Mouse (Mus musculus) frontal cortex, postnatal 25 days (tissue): ENCODE data around the gene Itga6.

Experiments used
- DNase-seq, 2 experiments: peaks; one replicate each; pipeline ENCODE4 v3.0.0; 2022; ENCODE audit warnings: low spot score in 2 of 2

Gene Itga6

DNA sequence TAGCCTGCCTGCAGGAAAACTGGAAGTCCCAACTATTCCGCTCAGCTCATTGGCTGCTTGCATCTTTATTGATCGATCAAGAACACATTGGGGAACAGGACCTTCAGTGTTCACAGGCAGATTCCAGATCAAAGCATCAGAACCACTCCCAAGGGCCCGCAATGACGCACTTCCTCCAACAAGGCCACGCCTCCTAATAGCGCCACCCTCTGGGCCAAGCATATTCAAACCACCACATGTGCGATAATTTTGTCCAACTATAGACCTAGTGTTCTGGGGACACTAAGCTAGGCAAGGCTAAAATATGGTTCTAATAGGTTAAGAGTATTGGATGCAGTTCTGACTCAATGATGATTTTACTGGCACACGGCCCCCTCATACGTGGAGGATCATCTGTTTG is 15.7 kb downstream of the Itga6 start:
- DNase-seq: no peak

DNA sequence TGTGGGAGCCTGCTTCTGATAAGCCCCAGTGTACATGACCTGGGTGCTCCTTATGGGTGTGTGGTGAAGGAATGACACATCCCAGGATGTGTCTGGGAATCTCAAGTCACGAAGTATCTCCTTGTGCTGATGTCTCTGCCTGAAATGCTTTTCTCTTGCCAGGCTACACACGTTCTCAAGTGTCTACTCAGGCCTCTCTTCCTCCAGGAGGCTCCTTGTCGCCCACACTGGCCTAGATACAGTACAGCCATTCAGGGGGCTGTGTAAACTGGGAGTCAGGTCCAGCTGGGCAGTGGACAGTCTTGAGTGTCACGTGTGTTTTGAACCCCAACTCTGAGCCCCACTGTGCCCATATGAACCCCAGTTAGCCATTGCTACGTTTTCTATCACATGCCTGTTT is 19.1 kb downstream of the Itga6 start:
- no peak for DNase-seq

DNA sequence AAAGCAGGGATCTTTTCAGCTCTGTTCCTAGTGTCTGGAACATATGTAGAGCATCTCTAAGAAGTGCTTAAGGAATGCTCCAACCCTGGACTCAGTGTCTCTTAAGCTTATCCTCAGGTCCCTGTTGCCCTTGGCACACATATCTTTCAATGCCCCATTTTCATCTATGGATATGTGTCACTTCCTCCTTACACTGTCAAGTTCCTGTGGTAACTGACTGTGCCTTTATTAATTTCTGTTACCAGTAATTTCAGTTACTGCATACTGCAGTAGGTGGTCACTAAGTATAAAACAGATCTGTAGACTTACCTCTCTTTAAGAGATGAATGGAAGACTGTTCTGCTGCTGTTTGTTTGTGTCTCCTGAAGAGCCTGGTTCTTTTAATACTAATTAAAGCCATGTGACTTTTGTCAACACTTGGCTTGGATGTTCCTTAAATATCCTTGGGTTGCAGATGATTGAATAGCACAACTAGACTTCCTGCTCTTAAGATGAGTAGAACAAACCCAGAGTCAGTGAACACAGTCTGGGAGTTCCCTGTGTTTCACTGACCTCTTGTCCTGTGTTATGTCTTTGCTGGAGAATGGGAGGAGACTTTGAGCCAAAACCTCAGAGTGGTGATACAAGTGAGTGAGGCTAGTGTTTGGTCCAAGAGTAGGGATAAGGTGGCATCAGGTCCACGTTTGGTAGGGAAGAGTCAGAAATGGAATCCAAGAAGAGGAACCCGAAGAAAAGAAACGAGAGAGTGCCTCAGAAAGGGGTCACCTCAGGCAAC is 19.7 kb downstream of the Itga6 start:
- no peak for DNase-seq

DNA sequence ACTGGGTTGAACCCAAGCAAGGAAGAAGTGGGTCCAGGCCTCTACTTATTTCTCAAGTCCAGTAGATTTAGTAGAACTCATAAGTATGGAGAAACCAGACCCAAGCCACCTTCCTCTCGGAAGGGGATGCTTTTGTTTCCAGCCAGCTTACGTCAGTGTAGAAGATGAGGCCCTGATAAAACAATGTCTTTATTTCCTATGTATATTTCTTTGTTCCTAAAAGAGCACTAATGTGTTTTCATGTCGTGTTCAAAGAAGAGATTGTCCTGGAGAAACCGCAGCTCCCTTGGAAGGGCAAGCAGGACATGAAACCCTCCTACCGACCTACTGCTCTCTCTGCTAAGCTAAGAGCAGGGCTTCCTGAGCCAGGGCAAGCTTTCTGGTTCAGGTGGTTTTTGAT is 20.6 kb downstream of the Itga6 start:
- no peak for DNase-seq

DNA sequence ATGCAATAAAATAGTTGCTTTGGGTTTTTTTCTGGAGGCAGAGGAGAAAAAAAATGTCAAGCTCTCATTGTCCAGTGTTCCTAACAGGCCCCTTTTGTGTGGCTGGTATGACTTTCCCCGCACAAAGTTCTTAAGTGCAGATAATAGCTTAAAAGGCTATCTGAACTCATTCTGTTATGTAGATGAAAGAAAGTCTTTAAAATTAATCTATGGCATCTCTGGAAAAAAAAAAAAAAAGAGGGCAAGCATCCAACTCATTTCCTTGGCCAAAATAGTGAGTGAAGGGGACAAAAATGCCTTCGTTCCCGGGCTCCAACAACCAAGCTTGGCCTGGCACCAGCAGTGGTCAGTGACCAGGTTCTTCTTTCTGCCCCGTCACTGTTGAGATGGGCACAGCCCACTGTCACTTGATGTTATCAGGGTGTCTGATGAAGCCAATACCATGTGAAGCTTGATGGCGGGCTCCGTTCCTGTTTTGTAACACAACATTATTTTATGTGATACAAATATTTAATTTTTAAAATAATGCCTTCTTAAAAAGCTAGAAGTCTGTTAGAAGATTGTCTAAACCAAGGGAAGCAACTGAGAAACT is 21.7 kb downstream of the Itga6 start:
- DNase-seq: no peak

DNA sequence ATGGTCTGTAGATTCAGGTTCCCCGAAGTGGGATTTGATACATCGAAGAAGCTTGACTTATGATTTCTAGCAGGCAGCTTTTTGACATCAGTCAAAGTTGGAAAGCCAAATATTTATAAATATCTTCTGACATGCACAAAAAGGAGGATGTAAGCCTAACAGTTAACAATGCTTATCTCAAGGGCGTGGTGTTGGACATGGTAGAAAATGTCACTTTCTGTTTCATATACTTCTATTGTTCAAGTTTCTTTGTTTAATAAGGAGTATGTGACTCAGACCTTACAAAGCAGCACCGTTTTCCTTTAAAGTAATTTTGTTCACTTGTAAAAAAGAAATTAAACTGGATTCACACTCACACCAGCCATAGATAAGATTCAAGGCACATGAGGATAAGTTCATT is 26.3 kb downstream of the Itga6 start:
- DNase-seq: no peak

DNA sequence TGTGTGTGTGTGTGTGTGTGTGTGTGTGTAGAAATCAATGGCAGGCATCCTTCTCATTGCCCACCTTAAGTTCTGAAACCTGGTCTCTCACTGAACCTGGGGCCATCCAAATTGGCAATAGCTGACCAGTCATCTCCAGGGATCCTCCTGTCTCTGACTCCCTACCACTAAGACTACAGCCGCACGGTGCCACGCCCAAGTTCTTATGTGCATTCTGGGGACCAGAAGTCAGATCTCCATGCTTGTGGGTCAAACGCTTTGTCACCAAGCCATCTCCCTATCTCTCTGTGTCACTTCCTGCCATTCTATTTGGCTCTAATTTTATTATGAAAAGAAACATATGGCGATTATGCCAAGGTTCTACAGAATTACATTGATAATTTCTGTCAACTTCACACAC is 28.3 kb downstream of the Itga6 start:
- no peak for DNase-seq

DNA sequence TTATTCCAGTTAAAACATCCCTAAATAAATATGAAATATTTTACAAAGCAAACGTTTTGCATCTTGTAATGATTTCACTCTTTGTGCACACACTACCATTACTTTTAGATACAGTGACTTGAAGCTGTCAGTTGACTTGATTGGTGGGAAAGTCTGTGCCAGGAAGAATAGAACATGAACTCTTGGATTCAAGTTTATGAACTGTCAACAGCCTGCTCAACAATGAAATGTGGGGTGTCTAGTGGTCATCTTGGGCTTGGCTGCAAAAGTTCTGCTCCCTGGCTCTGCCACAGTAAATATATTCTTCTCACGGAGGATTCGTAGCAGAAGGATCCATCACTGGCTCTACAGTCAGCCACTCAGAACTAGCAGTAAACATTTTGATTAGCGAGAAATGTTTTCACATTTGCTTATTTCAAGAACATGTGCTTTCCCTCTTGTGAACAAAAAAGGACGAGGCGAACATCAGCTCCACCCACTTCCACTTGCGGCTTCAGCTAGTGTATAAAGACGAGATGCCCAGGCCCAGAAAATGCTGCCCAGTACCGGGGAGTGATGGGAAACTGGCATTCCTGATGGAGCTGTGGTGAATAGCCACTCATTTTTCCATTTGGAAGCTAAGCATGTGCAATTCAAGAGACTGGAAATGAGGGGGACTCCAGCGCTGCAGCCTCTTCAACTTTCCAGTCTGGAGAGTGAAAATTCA is 29.0 kb downstream of the Itga6 start:
- no peak for DNase-seq

DNA sequence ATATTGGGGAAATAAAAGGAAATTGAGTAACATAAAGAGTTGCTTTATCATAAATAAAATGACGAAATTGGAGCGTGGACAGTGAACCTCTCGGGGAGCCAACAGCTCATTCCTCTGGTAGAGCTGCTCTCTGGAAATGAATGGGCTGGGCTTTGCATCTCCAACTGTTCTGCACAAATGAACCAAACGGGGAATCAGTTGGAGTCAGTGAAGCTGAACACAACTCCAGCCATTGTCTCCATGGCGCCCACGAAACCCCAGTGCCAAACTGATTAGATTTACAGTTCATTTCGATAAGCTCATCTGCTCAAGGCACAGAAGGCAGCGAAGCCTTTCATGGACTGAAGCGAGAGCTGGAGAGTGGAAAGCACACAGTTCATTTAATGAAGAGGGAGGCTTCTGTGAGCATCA is 29.8 kb downstream of the Itga6 start:
- DNase-seq: no peak

DNA sequence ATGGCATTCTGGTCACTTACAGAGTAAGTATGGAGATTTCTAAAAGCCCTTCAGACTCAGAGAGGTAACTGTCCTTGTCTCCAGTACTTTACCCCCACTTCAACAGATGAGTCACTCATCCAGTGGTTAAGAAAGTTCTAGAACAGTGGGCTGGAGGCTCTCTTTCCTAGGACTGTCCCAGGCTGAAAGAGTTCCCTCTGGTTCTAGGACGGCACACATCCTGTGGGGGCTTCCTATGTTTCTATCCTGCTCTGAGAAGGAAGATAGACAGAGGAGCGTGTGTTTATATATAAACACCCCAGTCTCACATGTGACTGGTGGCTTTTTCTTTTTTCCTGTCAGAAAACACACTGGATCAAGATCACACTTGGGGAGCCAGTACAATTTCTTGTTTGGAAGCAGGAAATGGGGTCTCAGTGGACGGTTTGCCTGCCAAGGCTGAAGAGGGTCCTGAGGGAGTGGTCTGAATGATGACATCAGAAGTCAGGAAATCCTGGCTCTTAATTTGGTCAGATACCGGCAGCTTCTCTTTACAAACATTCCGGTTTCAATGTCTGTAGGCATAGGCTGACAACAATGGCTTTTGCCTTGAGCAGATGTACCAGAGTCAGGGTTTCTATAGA is 34.0 kb downstream of the Itga6 start:
- no peak for DNase-seq

DNA sequence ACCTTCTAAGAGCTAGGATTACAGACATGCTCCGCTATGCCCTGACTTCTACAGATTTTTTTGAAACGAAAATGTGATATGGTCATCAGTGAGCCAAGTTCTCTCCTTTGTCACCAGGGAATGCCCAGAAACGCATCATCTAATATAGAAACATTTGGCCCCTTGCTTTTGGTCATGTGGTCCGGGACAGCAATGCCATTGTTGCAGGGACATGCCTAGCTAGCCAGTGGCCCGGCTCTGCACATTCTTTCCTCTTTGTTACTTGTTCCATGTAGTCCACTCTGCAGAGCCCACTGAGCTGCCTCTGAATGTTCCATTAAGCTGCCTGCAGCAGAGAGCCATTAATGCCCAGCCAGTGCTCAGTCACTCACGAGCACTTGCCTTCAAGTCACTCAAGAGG is 34.6 kb downstream of the Itga6 start:
- no peak for DNase-seq

DNA sequence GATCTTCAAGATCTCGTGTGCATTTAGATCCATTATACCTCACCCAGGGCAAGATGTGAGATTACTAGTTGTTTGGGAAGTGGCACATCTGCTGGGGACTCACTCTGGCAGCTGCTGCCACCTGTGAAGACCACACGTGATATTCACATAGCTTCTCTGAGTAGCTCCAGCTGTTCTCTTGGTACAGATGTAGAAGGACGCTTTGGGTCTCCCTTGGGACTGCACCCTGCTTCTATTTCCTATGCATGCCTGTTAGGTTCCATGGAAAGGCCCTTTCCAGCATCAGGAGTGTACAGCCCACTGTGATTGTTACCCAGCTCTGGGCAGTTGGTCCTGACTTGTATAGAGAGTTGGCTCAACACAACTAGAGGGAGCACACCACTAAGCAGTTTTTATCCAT is 39.8 kb downstream of the Itga6 start:
- DNase-seq: no peak

DNA sequence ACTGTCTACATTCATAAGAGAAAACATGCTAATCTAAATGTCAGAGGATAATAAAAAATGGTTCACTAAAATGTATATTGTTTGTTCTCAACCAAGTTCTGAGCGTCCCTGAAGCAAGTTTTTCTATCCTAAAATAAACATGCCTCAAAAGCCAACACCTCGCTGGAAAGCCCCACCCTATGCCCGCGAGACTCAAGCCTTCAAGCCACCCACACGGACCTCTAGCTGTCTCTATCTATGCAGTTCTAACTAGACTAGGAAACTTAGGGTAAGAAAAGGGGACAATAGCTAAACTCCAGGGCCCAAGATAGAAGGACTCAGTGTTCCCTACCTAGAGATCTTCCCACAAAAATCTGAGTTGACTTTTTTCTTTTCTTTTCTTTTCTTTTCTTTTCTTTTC is 40.6 kb downstream of the Itga6 start:
- DNase-seq: no peak

DNA sequence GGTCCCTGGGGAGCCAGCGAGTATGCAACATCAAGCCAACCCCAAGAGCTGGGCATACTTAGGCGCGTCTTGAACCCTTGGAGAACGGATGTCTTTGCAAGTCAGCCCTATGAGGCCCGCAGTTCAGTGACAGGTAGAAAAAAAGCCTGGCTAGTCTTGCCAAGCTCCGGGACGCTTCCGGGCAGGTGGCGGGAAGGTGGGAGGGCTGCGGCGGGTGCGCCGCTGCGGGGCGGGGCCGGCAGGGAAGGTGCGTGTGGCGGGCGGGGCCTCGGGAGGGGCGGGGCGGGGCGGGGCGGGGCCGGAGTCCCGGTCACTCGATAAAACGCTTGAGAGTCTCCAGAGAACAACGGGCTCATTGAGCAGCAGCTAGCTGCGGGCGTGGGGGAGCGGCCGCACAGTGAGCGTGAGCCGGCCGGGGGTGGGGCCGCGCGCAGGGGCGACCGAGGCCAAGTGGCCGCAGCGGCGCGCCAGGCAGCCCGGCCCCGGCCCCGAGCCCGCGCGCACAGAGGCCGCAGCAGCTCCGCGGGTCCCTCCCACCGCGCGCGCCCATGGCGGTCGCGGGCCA is 41.3 kb downstream of the Itga6 start:
- DNase-seq: peak; percentile 19 to 33

DNA sequence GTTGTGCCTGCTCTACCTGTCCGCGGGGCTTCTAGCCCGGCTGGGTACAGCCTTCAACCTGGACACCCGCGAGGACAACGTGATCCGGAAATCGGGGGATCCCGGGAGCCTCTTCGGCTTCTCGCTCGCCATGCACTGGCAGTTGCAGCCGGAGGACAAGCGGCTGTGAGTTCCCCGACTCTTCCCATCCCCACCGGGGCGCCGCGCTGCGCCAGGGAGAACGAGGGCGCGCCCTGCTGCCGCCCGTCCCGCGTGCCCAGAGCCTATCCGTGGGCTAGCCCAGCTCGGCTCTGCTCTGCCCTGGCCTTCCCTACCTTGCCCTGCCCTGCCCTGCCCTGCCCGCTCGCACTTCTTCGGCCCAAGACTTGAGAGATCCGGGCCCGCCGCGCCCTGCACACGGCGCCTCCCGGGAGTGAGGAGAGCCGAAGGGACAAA is 41.8 kb downstream of the Itga6 start:
- no peak for DNase-seq

DNA sequence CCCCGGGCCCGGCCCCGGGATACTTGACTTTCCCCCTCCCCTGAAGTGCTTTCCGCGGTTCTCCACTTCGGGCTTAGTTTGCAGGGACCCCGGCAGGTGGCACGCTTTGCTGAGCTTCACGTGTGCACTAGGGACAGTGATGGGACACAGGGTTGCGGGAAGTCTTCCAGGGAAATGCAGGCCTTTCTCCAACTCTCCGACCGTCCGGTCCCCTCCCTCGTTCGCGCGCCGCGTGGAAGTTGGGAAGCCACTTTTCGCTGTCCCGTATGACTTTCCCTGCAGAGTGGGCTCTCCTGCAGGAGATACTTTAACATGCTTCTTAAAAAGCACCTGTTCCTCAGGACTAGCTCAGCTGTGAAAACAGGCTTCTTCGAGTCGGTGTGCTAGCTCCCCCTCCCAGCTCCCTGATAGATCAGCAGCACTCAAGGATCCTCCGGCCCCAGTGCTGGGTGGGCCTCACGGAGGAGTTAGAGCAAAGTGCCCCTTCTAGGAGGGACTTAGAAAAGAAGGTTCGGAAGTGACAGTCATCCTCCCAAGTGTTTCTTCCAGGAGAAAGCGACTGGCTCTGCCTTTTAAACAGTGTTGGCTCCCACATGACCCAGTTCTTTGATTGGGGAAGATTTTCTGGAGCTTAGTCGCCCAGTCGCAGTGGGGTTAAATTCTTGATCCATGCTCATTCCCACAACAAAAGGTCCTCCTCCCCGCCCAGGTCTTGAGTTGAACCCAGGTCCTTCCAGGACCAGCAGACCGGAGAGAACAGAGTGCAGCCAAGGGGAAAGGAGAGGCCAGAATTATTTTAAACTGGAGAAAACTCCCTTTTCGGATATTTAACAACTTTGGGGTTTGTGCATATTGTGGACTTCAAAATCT is 42.4 kb downstream of the Itga6 start:
- DNase-seq: no peak

DNA sequence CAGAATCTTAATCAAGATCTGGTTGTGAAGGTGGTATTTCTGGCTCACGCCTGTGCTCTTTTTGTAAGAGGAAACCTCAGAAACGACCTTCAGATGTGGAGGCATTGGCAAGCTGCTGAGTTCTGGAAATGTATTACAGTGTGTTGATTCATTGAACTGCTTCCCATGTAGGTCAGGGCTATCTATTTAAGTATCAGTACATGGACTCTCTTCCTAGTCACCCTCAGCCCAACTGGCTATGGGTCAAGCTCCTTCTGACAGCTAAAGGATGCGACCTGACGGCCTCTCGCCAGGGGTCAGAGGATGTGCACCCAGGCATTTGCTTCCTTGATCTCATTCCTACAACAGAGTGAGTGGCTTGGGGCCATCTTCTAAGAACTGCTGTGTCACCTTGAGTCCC is 45.3 kb downstream of the Itga6 start:
- no peak for DNase-seq

DNA sequence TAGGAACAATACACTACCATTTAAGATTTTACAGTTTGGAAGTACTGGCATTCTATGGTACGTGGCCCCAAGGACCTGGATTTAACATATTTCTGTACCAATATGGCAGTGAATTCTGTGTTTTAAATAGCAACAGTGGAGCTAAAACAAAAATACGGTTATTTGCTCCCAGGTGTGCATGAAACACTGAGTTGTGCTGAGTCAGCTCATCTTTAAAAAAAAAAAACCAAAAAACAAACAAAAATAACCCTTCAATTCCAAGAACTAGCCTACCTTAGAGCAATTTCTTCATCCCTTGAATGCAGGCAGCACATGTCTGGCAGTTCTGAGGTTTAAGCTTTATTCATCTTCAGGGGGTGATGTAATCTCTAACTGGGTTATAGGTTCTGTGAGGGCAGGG is 45.8 kb downstream of the Itga6 start:
- no peak for DNase-seq

DNA sequence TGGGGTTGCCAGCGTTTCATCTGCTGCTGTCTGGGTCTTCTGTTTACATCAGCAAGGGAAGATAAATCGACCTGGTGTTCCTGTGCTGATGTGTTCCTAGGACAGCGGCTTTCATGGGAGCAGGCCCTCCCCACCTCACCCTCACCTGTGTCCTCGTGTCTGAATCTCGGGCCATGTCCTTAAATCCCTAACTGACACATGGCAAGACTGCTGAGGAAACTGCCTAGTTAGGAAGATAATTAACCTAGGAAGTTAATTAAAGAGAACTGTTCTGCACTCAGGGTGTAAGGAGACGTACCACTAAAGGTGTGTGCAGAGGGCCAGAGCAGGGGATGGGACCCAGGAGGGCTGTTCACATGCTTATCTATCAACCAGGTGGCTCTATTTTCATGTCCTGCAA is 48.7 kb downstream of the Itga6 start:
- DNase-seq: no peak

DNA sequence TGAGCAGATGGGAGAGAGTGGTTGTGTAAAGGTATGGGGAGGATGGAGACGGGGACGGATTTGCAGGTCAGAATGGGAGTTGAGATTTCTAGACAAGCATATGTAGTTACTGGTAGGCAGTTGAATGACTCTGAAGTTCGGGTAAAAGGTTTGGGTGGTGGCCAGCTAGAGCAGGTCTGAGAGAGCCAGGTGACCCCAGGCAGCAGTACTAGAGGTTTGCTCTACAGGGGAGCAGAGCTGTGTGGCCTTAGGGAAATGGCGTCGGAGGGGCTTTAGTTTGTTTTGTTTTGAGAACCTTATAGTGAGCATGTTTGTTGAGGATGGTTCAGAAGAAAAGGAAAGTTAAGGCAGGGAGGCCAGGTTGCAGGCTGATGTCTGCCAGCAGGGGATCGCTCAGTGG is 51.4 kb downstream of the Itga6 start:
- DNase-seq: no peak

DNA sequence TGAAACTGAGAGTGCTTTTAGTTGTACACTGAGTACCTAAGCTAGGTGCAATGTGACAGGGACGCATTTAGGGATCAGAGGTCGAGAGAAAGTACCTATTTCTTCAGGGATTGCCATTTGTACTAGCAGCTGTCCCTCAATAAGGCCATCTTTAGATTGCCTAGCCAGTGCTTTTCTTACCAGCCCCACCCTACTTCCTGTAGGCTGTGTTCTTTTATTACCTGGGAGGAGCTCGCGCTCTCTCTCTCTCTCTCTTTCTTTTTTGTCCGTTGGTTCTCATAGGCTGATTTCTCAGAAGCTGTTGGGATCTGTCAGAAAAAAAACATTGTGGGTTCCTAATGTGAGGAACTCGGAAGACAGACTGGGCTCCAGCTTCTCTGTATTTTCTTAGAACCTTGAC is 55.4 kb downstream of the Itga6 start:
- no peak for DNase-seq
